Mouse (Mus musculus): ENCODE data around the gene Bdkrb2. TPM values are rescaled to one million over a fixed set of nuclear protein-coding genes. Genes with fewer than 3 reads are reported as not detected.

Gene Bdkrb2
- polyA plus RNA-seq, 1 experiment from 2014 or later: 5.3 TPM

- Histone ChIP-seq H3K27me3 (replicated peaks; ENCODE audit: control insufficient read depth, insufficient read depth, low read length) (no peaks in the 10 kb centered on the region), H3K36me3 (ENCODE audit: control insufficient read depth, insufficient read depth, low read length) (peaks cover 37% of the 10 kb centered on the region), H3K27ac (ENCODE audit: low read length) (no peak overlapping the region), H3K4me2 (ENCODE audit: low read depth, low read length) (no peak overlapping the region), H3K4me1 (ENCODE audit: control insufficient read depth, insufficient read depth, low read length) (no peaks in the 10 kb centered on the region), H3K9ac (ENCODE audit: low read depth, low read length) (no peak overlapping the region), H3K4me3 (ENCODE audit: low read length) (no peak overlapping the region), H3K9me3 (ENCODE audit: control insufficient read depth, low read length) (no peaks in the 10 kb centered on the region)
- WGBS: 88% methylated on average over 12 of the region's 12 CpGs
- no peak for ATAC-seq
These were observed 60.0 kb downstream of the Bdkrb2 start for GRCm38 (mm10) chr12:105622981-105623539.

- Histone ChIP-seq H3K9ac (ENCODE audit: low read depth, low read length) (no peak overlapping the region), H3K27ac (ENCODE audit: low read length) (no peak overlapping the region), H3K4me3 (ENCODE audit: low read length) (no peak overlapping the region), H3K4me2 (ENCODE audit: low read depth, low read length) (no peak overlapping the region), H3K9me3 (ENCODE audit: control insufficient read depth, low read length) (no peaks in the 10 kb centered on the region), H3K36me3 (ENCODE audit: control insufficient read depth, insufficient read depth, low read length) (peaks cover 32% of the 10 kb centered on the region), H3K4me1 (ENCODE audit: control insufficient read depth, insufficient read depth, low read length) (no peaks in the 10 kb centered on the region), H3K27me3 (replicated peaks; ENCODE audit: control insufficient read depth, insufficient read depth, low read length) (no peaks in the 10 kb centered on the region)
- no peak for ATAC-seq
- 48% methylated on average over 7 of the region's 7 CpGs for WGBS
These were observed 62.8 kb downstream of the Bdkrb2 start for GRCm38 (mm10) chr12:105625798-105626197.

GRCm38 (mm10) chr12:105634374-105635067 is 71.5 kb downstream of the Bdkrb2 start:
- H3K4me2 ChIP-seq (ENCODE audit: low read depth, low read length): no peak overlapping the region
- H3K27ac ChIP-seq (ENCODE audit: low read length): peak overlapping the region; percentile 38; the same call in 1 of the 2 replicates
- H3K9ac ChIP-seq (ENCODE audit: low read depth, low read length): no peak overlapping the region
- H3K4me1 ChIP-seq (ENCODE audit: control insufficient read depth, insufficient read depth, low read length): peaks cover 3% of the 10 kb centered on the region; the same call in 1 of the 2 replicates
- no peaks in the 10 kb centered on the region for H3K9me3 ChIP-seq (ENCODE audit: control insufficient read depth, low read length)
- ATAC-seq: peak; percentile 86
- H3K27me3 ChIP-seq (replicated peaks; ENCODE audit: control insufficient read depth, insufficient read depth, low read length): no peaks in the 10 kb centered on the region
- H3K36me3 ChIP-seq (ENCODE audit: control insufficient read depth, insufficient read depth, low read length): peaks cover 9% of the 10 kb centered on the region
- 77% methylated on average over 13 of the region's 13 CpGs for WGBS
- no peak overlapping the region for H3K4me3 ChIP-seq (ENCODE audit: low read length)

GRCm38 (mm10) chr12:105636551-105636950 is 73.5 kb downstream of the Bdkrb2 start:
- Histone ChIP-seq H3K9ac (ENCODE audit: low read depth, low read length) (no peak overlapping the region), H3K27me3 (replicated peaks; ENCODE audit: control insufficient read depth, insufficient read depth, low read length) (no peaks in the 10 kb centered on the region), H3K36me3 (ENCODE audit: control insufficient read depth, insufficient read depth, low read length) (peaks cover 17% of the 10 kb centered on the region), H3K9me3 (ENCODE audit: control insufficient read depth, low read length) (no peaks in the 10 kb centered on the region), H3K4me3 (ENCODE audit: low read length) (no peak overlapping the region), H3K4me1 (ENCODE audit: control insufficient read depth, insufficient read depth, low read length) (peaks cover 3% of the 10 kb centered on the region; the same call in 1 of the 2 replicates), H3K4me2 (ENCODE audit: low read depth, low read length) (no peak overlapping the region), H3K27ac (ENCODE audit: low read length) (no peak overlapping the region)
- WGBS: 94% methylated on average over 9 of the region's 9 CpGs
- no peak for ATAC-seq

GRCm38 (mm10) chr12:105637554-105637953 is 74.5 kb downstream of the Bdkrb2 start:
- 75% methylated on average over 4 of the region's 4 CpGs for WGBS

GRCm38 (mm10) chr12:105642770-105643321 is 79.8 kb downstream of the Bdkrb2 start:
- no peaks in the 10 kb centered on the region for H3K9me3 ChIP-seq (ENCODE audit: control insufficient read depth, low read length)
- ATAC-seq: no peak
- no peaks in the 10 kb centered on the region for H3K27me3 ChIP-seq (replicated peaks; ENCODE audit: control insufficient read depth, insufficient read depth, low read length)
- H3K9ac ChIP-seq (ENCODE audit: low read depth, low read length): no peak overlapping the region
- H3K4me3 ChIP-seq (ENCODE audit: low read length): no peak overlapping the region
- no peak overlapping the region for H3K4me2 ChIP-seq (ENCODE audit: low read depth, low read length)
- 64% methylated on average over 11 of the region's 11 CpGs for WGBS
- no peaks in the 10 kb centered on the region for H3K4me1 ChIP-seq (ENCODE audit: control insufficient read depth, insufficient read depth, low read length)
- H3K36me3 ChIP-seq (ENCODE audit: control insufficient read depth, insufficient read depth, low read length): peaks cover 17% of the 10 kb centered on the region
- no peak overlapping the region for H3K27ac ChIP-seq (ENCODE audit: low read length)

More at GRCm38 (mm10) chr12:105637554-105637953, 74.5 kb downstream of the Bdkrb2 start:
- ATAC-seq: no peak
- Histone ChIP-seq H3K9me3 (ENCODE audit: control insufficient read depth, low read length) (no peaks in the 10 kb centered on the region), H3K27me3 (replicated peaks; ENCODE audit: control insufficient read depth, insufficient read depth, low read length) (no peaks in the 10 kb centered on the region), H3K27ac (ENCODE audit: low read length) (no peak overlapping the region), H3K4me1 (ENCODE audit: control insufficient read depth, insufficient read depth, low read length) (peaks cover 3% of the 10 kb centered on the region; the same call in 1 of the 2 replicates), H3K9ac (ENCODE audit: low read depth, low read length) (no peak overlapping the region), H3K4me2 (ENCODE audit: low read depth, low read length) (no peak overlapping the region), H3K36me3 (ENCODE audit: control insufficient read depth, insufficient read depth, low read length) (peaks cover 12% of the 10 kb centered on the region), H3K4me3 (ENCODE audit: low read length) (no peak overlapping the region)

Other genes with a start within 250 kb of the Bdkrb2 start
- gene Tunar, start 229.4 kb upstream of the Bdkrb2 start, polyA plus RNA-seq (2015; fragmentation: Nextera tagmentation; extraction: Ambion mirVana): 0.10 and 0.15 TPM in 2 replicates
- gene D430019H16Rik, start 109.4 kb upstream of the Bdkrb2 start, polyA plus RNA-seq (2015; fragmentation: Nextera tagmentation; extraction: Ambion mirVana): 0.62 and 0.84 TPM in 2 replicates
- gene Bdkrb1, start 39.9 kb downstream of the Bdkrb2 start, polyA plus RNA-seq (2015; fragmentation: Nextera tagmentation; extraction: Ambion mirVana): 0.22 and 0.43 TPM in 2 replicates
- 29.7 and 30.2 TPM in 2 replicates for gene Gskip, start 121.6 kb downstream of the Bdkrb2 start, polyA plus RNA-seq (2015; fragmentation: Nextera tagmentation; extraction: Ambion mirVana)
- 10.5 and 13.5 TPM in 2 replicates for gene Atg2b, start 122.0 kb downstream of the Bdkrb2 start, polyA plus RNA-seq (2015; fragmentation: Nextera tagmentation; extraction: Ambion mirVana)
- gene Ak7, start 142.8 kb downstream of the Bdkrb2 start, polyA plus RNA-seq (2015; fragmentation: Nextera tagmentation; extraction: Ambion mirVana): 0.40 and 0.49 TPM in 2 replicates
- 154 and 164 TPM in 2 replicates for gene Papola, start 221.5 kb downstream of the Bdkrb2 start, polyA plus RNA-seq (2015; fragmentation: Nextera tagmentation; extraction: Ambion mirVana)

Data from intestine, embryonic 16.5 days (tissue).